Mouse (Mus musculus) left cerebral cortex, adult 11 months (tissue): ENCODE measurements around the gene Gm17949.
A peak's percentile ranks its signal among the peaks of the same experiment; 100 is the strongest.
"Not testable (repeated sequence)": the region's sequence is repeated elsewhere in the genome, so short reads cannot be mapped to it uniquely, and the experiment has no call there.

Experiments used
- DNase-seq: peaks from one replicate; pipeline ENCODE4 v3.0.0; 2022; ENCODE audit warnings: low spot score

Gene Gm17949

DNA sequence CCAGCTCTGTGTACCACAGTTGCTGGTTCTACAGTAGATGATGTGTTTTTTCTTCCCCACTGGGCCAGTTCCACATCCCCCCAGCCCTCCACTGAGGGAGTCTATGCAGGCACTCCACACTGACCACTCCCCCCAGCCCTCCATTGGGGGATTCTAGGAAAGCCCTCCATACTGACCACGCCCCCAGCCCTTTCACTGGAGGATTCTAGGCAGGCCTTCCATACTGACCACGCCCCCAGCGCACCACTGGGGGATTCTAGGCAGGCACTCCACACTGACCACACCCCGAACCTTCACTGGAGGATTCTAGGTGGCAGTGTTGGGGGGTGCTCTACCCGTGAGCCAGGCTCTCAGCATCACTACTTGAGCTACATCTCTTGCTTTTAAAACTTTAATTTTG is 36.1 kb downstream of the Gm17949 start:
- DNase-seq: no peak

DNA sequence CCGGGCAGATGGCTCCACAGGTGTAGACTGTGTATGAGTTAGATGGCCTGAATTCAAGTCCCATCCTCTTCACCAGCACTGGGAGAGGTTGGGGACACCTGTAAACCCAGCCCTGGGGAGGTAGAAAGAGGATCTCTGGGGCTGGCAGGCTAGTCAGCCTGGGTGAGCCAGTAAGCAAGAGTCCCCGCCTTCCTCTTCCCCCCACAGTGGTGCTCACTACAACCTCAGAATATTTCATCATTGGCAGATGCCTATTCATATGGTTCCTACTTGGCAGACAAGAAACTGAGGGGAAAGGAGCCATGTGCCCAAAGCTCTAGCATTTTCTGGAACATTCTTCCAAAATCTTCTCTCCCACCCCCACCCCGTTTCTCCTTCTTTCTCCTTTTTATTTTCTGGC is 37.5 kb downstream of the Gm17949 start:
- DNase-seq: no peak

DNA sequence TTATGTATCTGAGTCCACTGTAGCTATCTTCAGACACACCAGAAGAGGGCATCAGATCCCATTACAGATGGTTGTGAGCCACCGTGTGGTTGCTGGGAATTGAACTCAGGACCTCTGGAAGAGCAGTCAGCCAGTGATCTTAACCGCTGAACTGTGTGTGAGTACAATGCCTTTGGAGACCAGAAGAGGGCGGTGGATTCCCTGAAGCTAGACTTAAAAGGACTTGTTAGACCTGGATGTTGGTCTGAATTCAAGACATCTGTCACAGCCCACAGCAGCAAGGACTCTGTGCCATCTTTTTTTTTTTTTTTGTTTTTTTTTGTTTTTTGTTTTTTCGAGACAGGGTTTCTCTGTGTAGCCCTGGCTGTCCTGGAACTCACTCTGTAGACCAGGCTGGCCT is 40.4 kb downstream of the Gm17949 start:
- DNase-seq: not testable (repeated sequence)

DNA sequence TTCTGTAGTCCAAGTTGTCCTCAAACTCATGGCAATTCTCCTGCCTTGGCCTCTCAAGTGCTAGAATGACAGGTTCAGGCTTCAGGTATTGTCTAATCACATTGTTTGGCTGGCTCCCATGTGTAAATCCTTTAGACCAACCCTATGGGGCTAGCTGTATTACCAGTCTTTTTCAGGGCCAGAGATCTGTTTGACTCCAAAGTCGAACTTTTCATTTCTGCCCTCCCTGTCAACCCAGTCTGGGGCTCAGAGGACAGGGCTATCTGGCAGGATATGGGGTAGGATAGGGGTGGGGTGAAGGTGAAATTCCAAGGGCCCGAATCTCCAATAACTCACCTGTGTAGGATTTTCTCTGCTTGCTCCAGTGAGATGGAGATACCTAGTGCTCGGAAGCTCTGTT is 45.0 kb downstream of the Gm17949 start:
- DNase-seq: no peak

DNA sequence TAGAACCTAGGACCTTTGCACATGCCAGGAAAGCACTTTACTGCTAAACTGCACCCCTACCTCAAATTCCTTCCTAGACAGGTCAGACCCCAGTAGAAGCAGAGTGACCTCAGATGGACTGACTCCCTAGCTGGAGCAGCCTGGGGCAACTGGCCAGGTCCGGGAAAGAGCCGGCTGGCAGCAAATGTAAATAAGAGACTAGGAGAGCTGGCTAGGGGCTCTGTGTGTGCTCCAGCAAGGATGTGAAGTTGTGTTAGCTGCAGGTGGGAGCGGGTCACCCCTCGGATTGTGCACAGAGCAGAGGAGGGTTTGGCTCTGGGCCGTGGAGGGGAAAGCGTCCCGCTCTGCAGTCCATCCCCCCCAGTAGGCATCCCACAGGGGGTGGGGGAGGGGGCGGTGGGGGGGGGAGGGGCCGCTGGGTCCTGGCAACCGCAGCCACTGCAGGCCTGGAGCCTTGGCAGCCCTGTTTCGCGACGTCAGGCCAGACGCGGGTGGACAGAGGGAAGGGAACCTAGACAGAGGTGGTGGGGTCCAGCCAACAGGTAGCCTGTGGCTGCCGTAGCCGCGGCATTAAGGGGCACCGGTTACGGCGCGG is 47.7 kb downstream of the Gm17949 start, which contains the start of gene Crb3:
TSS of gene Crb3 (plus strand) at position 215 of the 595 bp plus-strand sequence.
- no peak for DNase-seq

DNA sequence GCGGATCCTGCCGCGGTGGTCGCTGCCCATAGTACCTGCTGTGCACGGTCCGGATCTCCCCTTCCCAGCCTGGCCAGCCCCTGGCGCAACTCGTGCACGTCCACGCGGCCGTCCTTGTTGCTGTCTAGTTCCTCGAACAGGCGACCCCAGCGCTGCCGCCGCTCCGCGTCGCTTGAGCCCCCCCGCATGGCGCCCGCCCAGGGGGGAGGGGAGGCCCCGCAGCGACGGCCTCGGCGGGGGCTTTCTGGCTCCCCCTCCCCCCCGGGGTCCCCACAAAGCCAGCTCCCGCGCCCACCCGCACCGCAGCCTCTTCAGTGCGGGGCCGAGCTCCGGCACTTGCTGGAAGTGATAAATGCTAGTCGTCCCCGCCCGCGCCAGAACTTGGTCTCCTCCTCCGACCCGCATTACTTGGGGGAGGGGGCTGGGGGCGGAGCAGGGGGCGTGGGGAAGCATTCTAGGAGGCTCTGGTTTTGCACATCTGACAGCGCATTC is 48.3 kb downstream of the Gm17949 start, which contains the start of gene Slc25a23:
TSS of gene Slc25a23 (minus strand) at position 378 of the 492 bp plus-strand sequence.
- peak; percentile 57 for DNase-seq

DNA sequence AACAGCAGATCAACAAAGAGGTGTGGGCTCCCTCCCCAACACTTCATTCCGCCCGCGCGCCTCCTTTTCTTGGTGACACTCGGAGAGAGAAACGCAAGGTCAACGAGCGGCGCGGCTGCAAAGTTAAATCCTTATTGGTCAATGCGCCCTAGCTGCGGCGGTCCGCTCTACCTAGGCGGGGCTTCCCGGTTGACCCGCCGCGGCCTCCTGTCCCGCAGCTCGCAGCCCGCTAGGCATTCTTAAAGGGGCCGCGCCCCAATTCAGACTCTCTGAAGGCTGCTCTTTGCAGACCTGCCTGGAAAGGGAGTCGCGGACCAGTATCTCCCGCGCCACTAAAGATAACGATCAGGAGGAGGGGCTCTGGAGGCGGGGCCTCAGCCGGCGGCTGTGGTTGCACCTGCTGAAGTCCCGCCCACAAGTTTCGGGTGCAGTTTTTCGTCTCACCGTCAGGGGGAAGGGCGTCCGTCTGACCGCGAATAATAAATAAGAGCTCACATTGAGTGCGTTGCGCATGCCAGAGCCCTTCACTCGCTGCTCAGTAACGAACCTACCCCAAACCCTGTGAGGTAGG is 49.0 kb downstream of the Gm17949 start:
- DNase-seq: peak; percentile 95

DNA sequence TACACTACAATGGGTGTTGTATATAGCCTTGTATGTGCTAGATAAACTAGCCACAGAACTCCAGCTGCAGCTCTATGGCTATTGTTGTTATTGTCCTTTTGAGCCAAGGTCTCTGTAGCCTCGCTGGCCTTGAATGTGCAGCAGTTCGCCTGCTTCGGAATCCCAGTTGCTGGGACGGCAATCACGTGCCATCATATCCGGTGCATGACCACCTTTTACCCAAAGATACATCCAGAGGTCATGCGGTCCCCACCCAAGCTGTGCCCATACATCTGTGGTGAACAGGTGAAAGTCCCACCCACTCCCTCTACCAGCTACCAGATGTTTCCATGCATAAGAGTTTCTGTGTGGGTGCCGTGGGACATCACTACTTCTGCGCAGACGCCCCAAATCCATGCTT is 49.8 kb downstream of the Gm17949 start:
- no peak for DNase-seq

DNA sequence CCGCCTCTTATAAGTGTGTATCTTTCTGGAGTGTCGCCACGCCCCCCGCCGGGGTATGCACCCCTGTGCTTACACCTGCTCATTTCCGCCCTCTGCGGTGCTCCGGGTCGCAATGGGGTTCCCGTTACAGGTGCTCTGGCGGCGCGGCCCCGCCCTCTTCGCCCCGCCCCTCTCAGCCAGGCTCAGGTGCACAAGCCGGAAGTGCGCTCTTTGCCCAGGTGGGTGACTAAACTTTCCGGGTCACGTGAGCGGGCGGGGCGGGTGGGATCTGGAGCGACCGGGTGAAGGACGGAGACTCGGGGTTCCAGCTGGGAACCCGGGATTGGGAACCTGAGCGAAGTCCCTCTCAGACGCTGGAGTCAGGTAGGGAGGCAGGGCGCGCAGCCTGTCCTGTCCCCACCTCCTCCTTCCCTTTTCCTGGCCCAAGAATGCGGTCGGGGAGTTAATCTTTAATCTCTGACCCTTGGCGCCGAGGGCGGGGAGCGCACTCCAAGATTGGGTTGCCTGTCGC is 50.8 kb downstream of the Gm17949 start:
- DNase-seq: no peak

DNA sequence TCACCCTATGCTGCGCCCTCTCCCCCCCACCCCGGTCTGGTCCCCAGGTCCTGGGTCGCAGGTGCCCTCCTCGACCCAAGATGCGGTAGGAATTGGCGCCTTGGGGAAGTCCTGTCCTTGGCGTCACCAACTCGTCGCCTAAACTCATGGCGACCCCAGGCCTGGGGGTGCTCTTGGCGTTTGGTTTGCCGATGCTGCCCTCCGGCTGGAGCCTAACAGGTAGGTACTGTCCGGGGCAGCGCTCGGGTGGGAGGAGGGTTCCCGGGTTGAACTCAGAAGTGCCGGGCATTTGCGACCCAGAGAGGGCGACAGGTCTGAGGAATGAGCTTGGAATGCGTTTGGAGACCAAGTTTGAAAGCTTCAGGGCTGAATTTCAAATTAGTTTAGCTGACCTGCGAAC is 51.3 kb downstream of the Gm17949 start:
- DNase-seq: no peak

DNA sequence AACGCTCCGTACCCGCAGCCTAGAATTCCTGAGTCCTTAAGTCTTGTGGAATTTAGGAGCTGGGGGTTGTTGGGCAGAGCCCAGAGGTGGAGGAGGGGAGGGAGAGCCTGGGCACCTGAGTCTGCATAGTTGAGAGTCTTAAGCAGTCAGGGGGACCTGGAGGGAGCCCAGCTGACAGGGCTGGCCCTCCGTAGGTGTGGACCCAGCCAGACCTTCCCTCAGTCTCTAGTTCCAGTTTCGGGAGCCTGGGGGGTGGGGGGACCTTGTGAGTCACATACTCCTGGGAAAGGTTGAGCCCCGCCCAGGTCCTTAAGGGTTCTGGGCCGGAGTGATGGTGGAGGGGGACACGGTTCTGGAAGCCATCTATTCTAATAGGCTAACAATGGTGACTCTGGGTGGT is 51.8 kb downstream of the Gm17949 start:
- DNase-seq: no peak

DNA sequence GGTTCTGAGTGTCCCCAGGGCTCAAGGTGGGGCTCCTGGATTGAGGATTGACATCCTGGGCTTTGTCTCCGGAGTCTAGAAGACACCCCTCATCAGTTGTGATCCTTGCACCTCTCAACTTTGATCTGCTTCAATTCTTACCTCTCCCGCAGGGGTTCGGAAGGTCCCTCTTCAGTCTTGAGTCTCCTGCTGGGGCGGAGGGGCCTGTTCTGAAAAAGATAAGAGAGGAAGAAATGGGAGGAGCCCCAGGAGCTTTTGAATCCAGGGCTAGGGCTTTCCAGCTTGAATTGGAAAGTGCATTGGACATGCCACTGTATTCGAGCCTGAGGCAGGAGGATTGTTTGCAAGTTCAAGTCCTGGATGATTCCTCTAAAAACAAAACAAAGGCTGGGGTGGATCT is 55.6 kb downstream of the Gm17949 start:
- DNase-seq: no peak

DNA sequence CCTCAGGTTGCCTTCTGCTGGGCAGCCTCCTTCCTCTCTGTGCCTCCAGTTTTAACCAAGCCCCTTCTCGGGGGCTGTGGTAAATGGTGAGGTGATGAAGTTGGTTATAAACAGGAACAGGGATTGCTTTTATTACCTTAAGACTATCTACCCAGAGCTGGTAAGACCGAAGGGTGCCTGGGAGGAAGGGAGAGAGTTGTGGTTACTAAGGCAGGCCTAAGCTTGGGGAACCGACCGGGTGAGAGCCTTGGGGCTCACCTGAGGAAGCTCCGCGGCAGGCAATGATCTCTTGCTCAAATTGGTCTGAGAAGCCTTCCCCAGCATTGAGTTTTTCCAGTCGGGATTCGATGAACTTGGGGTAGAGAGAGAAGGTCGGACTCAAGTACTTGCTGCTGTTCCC is 59.0 kb downstream of the Gm17949 start:
- DNase-seq: no peak

DNA sequence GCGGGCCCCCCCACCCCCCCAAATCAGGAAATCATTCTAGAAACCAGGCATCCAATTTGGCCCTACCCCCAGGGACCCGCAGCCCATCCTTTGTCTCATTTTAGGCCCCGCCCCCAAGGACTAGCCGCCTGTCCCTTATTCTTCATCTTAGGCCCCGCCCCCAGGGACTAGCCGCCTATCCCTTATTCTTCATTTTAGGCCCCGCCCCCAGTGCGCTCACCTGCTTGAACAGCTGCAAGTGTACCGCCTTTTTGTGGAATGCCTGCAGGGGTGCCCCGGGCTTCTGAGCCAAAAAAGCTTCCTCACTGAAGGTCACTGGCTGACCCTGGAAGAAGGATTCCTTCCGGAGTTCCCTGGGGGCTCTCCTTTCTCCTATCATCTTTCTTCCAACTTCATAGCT is 59.4 kb downstream of the Gm17949 start:
- no peak for DNase-seq
